Mouse (Mus musculus): ENCODE measurements around the gene Wnt1. TPM values are rescaled to one million over a fixed set of nuclear protein-coding genes. Genes with fewer than 3 reads are reported as not detected.

Gene Wnt1
- polyA plus RNA-seq, 1 experiment from 2014 or later: 0.10 TPM

- peaks cover 57% of the 10 kb centered on the region for H3K36me3 ChIP-seq (ENCODE audit: control insufficient read depth, insufficient read depth, low read length)
- no peak overlapping the region for H3K4me2 ChIP-seq (ENCODE audit: low read depth, low read length)
- no peak overlapping the region for H3K27ac ChIP-seq (replicated peaks; ENCODE audit: low read depth, low read length)
- H3K9ac ChIP-seq (ENCODE audit: low read depth, low read length): no peak overlapping the region
- no peaks in the 10 kb centered on the region for H3K27me3 ChIP-seq (replicated peaks; ENCODE audit: control insufficient read depth, insufficient read depth, low read length)
- no peak for DNase-seq (ENCODE audit: low spot score)
- no peaks in the 10 kb centered on the region for H3K4me1 ChIP-seq (ENCODE audit: control insufficient read depth, insufficient read depth, low read length)
- no peaks in the 10 kb centered on the region for H3K9me3 ChIP-seq (ENCODE audit: control insufficient read depth, low read length)
- WGBS: 88% methylated on average over 7 of the region's 7 CpGs
- no peak overlapping the region for H3K4me3 ChIP-seq (ENCODE audit: low read depth, low read length)
- no peak for ATAC-seq (ENCODE audit: low read depth)
Measured at GRCm38 (mm10) chr15:98818171-98818570, 28.5 kb downstream of the Wnt1 start.

- WGBS: 92% methylated on average over 4 of the region's 4 CpGs
- peaks cover 61% of the 10 kb centered on the region for H3K36me3 ChIP-seq (ENCODE audit: control insufficient read depth, insufficient read depth, low read length)
- ATAC-seq (ENCODE audit: low read depth): no peak
- H3K9ac ChIP-seq (ENCODE audit: low read depth, low read length): no peak overlapping the region
- H3K9me3 ChIP-seq (ENCODE audit: control insufficient read depth, low read length): no peaks in the 10 kb centered on the region
- H3K4me2 ChIP-seq (ENCODE audit: low read depth, low read length): no peak overlapping the region
- no peak overlapping the region for H3K4me3 ChIP-seq (ENCODE audit: low read depth, low read length)
- no peaks in the 10 kb centered on the region for H3K27me3 ChIP-seq (replicated peaks; ENCODE audit: control insufficient read depth, insufficient read depth, low read length)
- no peak for DNase-seq (ENCODE audit: low spot score)
- H3K27ac ChIP-seq (replicated peaks; ENCODE audit: low read depth, low read length): no peak overlapping the region
- no peaks in the 10 kb centered on the region for H3K4me1 ChIP-seq (ENCODE audit: control insufficient read depth, insufficient read depth, low read length)
Measured at GRCm38 (mm10) chr15:98820937-98821336, 31.3 kb downstream of the Wnt1 start.

GRCm38 (mm10) chr15:98821403-98821802 lies 31.7 kb downstream of the Wnt1 start:
- no peak overlapping the region for H3K27ac ChIP-seq (replicated peaks; ENCODE audit: low read depth, low read length)
- H3K4me1 ChIP-seq (ENCODE audit: control insufficient read depth, insufficient read depth, low read length): no peaks in the 10 kb centered on the region
- H3K27me3 ChIP-seq (replicated peaks; ENCODE audit: control insufficient read depth, insufficient read depth, low read length): no peaks in the 10 kb centered on the region
- DNase-seq (ENCODE audit: low spot score) (no peak), ATAC-seq (ENCODE audit: low read depth) (no peak)
- H3K9ac ChIP-seq (ENCODE audit: low read depth, low read length): no peak overlapping the region
- H3K4me2 ChIP-seq (ENCODE audit: low read depth, low read length): no peak overlapping the region
- WGBS: 34% methylated on average over 10 of the region's 10 CpGs
- H3K9me3 ChIP-seq (ENCODE audit: control insufficient read depth, low read length): no peaks in the 10 kb centered on the region
- H3K36me3 ChIP-seq (ENCODE audit: control insufficient read depth, insufficient read depth, low read length): peaks cover 60% of the 10 kb centered on the region
- no peak overlapping the region for H3K4me3 ChIP-seq (ENCODE audit: low read depth, low read length)

- H3K4me2 ChIP-seq (ENCODE audit: low read depth, low read length): no peak overlapping the region
- peaks cover 54% of the 10 kb centered on the region for H3K36me3 ChIP-seq (ENCODE audit: control insufficient read depth, insufficient read depth, low read length)
- WGBS: 91% methylated on average over 5 of the region's 5 CpGs
- DNase-seq (ENCODE audit: low spot score): no peak
- H3K9me3 ChIP-seq (ENCODE audit: control insufficient read depth, low read length): no peaks in the 10 kb centered on the region
- no peaks in the 10 kb centered on the region for H3K4me1 ChIP-seq (ENCODE audit: control insufficient read depth, insufficient read depth, low read length)
- H3K4me3 ChIP-seq (ENCODE audit: low read depth, low read length): no peak overlapping the region
- no peak for ATAC-seq (ENCODE audit: low read depth)
- H3K27me3 ChIP-seq (replicated peaks; ENCODE audit: control insufficient read depth, insufficient read depth, low read length): no peaks in the 10 kb centered on the region
- H3K27ac ChIP-seq (replicated peaks; ENCODE audit: low read depth, low read length): no peak overlapping the region
- no peak overlapping the region for H3K9ac ChIP-seq (ENCODE audit: low read depth, low read length)
Measured at GRCm38 (mm10) chr15:98822147-98822546, 32.5 kb downstream of the Wnt1 start.

- WGBS: 71% methylated on average over 3 of the region's 3 CpGs
- Histone ChIP-seq H3K4me2 (ENCODE audit: low read depth, low read length) (no peak overlapping the region), H3K36me3 (ENCODE audit: control insufficient read depth, insufficient read depth, low read length) (peaks cover 62% of the 10 kb centered on the region), H3K27me3 (replicated peaks; ENCODE audit: control insufficient read depth, insufficient read depth, low read length) (no peaks in the 10 kb centered on the region), H3K4me3 (ENCODE audit: low read depth, low read length) (no peak overlapping the region), H3K9me3 (ENCODE audit: control insufficient read depth, low read length) (no peaks in the 10 kb centered on the region), H3K4me1 (ENCODE audit: control insufficient read depth, insufficient read depth, low read length) (no peaks in the 10 kb centered on the region), H3K27ac (replicated peaks; ENCODE audit: low read depth, low read length) (no peak overlapping the region), H3K9ac (ENCODE audit: low read depth, low read length) (no peak overlapping the region)
- DNase-seq (ENCODE audit: low spot score) (no peak), ATAC-seq (ENCODE audit: low read depth) (no peak)
Measured at GRCm38 (mm10) chr15:98823434-98823833, 33.8 kb downstream of the Wnt1 start.

- no peak overlapping the region for H3K27ac ChIP-seq (replicated peaks; ENCODE audit: low read depth, low read length)
- 88% methylated on average over 7 of the region's 7 CpGs for WGBS
- no peaks in the 10 kb centered on the region for H3K9me3 ChIP-seq (ENCODE audit: control insufficient read depth, low read length)
- no peak overlapping the region for H3K4me2 ChIP-seq (ENCODE audit: low read depth, low read length)
- no peak overlapping the region for H3K4me3 ChIP-seq (ENCODE audit: low read depth, low read length)
- ATAC-seq (ENCODE audit: low read depth) (no peak), DNase-seq (ENCODE audit: low spot score) (no peak)
- no peaks in the 10 kb centered on the region for H3K27me3 ChIP-seq (replicated peaks; ENCODE audit: control insufficient read depth, insufficient read depth, low read length)
- peaks cover 40% of the 10 kb centered on the region for H3K36me3 ChIP-seq (ENCODE audit: control insufficient read depth, insufficient read depth, low read length)
- H3K9ac ChIP-seq (ENCODE audit: low read depth, low read length): no peak overlapping the region
- peaks cover 9% of the 10 kb centered on the region; the same call in 1 of the 2 replicates for H3K4me1 ChIP-seq (ENCODE audit: control insufficient read depth, insufficient read depth, low read length)
Measured at GRCm38 (mm10) chr15:98827611-98828011, 38.0 kb downstream of the Wnt1 start.

- ATAC-seq (ENCODE audit: low read depth) (peak; percentile 97), DNase-seq (ENCODE audit: low spot score) (peak; percentile 97)
- H3K4me1 ChIP-seq (ENCODE audit: control insufficient read depth, insufficient read depth, low read length): peaks cover 9% of the 10 kb centered on the region; the same call in 1 of the 2 replicates
- peaks cover 44% of the 10 kb centered on the region for H3K36me3 ChIP-seq (ENCODE audit: control insufficient read depth, insufficient read depth, low read length)
- H3K4me3 ChIP-seq (ENCODE audit: low read depth, low read length): peak within 1 kb of the TSS; percentile 77
- WGBS: under 1% methylated on average over 46 of the region's 66 CpGs
- peak within 1 kb of the TSS; percentile 98 for H3K27ac ChIP-seq (replicated peaks; ENCODE audit: low read depth, low read length)
- no peaks in the 10 kb centered on the region for H3K9me3 ChIP-seq (ENCODE audit: control insufficient read depth, low read length)
- peak within 1 kb of the TSS; percentile 65 for H3K4me2 ChIP-seq (ENCODE audit: low read depth, low read length)
- no peaks in the 10 kb centered on the region for H3K27me3 ChIP-seq (replicated peaks; ENCODE audit: control insufficient read depth, insufficient read depth, low read length)
- peak within 1 kb of the TSS; percentile 89 for H3K9ac ChIP-seq (ENCODE audit: low read depth, low read length)
Measured at GRCm38 (mm10) chr15:98830736-98831683, 41.4 kb downstream of the Wnt1 start, which contains the start of gene Prkag1. TSS of gene Prkag1 (minus strand) at chr15:98831521.

- Histone ChIP-seq H3K36me3 (ENCODE audit: control insufficient read depth, insufficient read depth, low read length) (peaks cover 51% of the 10 kb centered on the region), H3K9ac (ENCODE audit: low read depth, low read length) (peak overlapping the region; percentile 89)
- no peak for ATAC-seq (ENCODE audit: low read depth)
Measured at GRCm38 (mm10) chr15:98831684-98832035, 42.0 kb downstream of the Wnt1 start.

More at GRCm38 (mm10) chr15:98831684-98832035, 42.0 kb downstream of the Wnt1 start:
- H3K27me3 ChIP-seq (replicated peaks; ENCODE audit: control insufficient read depth, insufficient read depth, low read length): no peaks in the 10 kb centered on the region
- peak overlapping the region; percentile 98 for H3K27ac ChIP-seq (replicated peaks; ENCODE audit: low read depth, low read length)
- H3K9me3 ChIP-seq (ENCODE audit: control insufficient read depth, low read length): no peaks in the 10 kb centered on the region
- DNase-seq (ENCODE audit: low spot score): no peak
- H3K4me3 ChIP-seq (ENCODE audit: low read depth, low read length): peak overlapping the region; percentile 77
- 12% methylated on average over 9 of the region's 9 CpGs for WGBS
- H3K4me2 ChIP-seq (ENCODE audit: low read depth, low read length): peak overlapping the region; percentile 65
- H3K4me1 ChIP-seq (ENCODE audit: control insufficient read depth, insufficient read depth, low read length): peaks cover 9% of the 10 kb centered on the region; the same call in 1 of the 2 replicates

Measured in embryonic facial prominence, embryonic 14.5 days (tissue).